Mouse (Mus musculus) erythroid progenitor cell, adult 5-6 weeks (primary cell): ENCODE data around the gene Rims3. TPM values are rescaled to one million over a fixed set of nuclear protein-coding genes. Genes with fewer than 3 reads are reported as not detected.
A peak's percentile ranks its signal among the peaks of the same experiment; 100 is the strongest.

Experiments
- ATAC-seq: replicated peaks from 2 replicates; pipeline ENCODE4 v1.8.0; 2016; ENCODE audit warnings: moderate number of reproducible peaks, mild to moderate bottlenecking, moderate TSS enrichment, inconsistent platforms; ENCODE audit not compliant: poor library complexity, low FRiP score, severe bottlenecking
- total RNA-seq, 2 experiments: library from RNA; stranded (forward) in 1 of 2; stranded (reverse) in 1 of 2; fragments of 150-400 nt in 1 of 2; fragments of 186-747, 209-891 nt in 1 of 2; gene quantifications; 2 replicates each; pipeline versions ENCODE4 v1.2.3 to v1.2.4; 2015 to 2017; ENCODE audit warnings: low replicate concordance in 2 of 2

The Rims3 gene
- total RNA-seq, 2 experiments from 2014 or later, result 1.7 TPM; not detected in 1

DNA sequence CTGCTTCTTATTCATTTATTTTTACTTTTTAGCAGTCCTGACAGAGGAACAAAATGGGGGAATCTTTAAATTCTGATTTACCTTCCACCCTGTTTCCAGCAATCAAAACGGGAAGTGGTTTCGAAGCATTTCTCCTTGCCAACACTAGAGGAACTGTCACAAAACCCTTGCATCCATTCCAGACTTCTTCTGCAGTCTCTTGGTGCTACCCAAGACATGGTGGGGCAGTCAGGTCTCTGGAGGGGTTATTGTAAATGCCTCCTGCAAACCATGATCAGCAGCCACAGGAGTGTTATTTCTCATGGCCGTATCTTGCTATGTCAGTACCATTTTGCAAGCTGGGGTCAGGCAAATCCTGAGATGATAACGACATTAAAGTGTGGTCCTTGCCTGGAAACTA is 9.5 kb upstream of the Rims3 start:
- 0 out of 2 replicates have a peak, but pooled peaks have one; percentile 30 for ATAC-seq

DNA sequence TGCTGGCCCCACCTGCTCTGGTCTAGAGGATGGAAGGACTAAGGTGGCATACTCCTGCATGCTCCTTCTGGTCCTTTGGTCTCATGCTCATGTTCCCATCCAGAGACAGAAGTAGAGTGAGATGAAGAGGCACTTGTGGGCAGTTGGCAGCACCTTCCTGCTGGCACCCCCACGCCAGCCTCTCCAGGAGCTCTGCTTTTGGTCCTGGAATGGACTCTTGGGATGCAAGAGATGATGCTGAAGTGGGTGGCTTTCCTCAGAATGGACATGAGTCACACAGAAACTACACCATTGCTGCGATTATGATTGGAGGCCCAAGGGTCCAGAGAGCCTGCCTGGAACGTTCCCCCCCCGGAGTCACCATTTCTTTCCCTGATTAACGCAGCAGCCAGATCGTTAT is 5.7 kb upstream of the Rims3 start:
- no peak for ATAC-seq

DNA sequence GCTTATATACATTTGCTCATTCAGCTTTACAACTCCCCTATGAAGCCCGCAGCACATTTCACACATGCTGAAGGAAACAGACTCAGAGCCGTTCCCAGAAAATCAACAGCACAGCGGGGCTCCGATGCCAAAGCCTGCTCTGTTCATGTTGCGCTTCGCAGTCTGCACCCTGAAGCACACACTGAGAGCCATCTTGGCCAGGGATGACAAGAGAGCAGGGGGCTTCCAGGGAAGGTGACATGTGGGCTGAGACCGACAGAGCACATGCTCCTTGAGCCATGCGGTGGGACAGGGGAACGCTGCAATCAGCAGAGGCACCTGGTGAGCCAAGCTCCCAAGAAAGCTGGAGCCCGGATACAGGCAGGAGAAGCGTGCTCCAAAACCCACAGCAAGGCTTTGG is 5.2 kb upstream of the Rims3 start:
- no peak for ATAC-seq

DNA sequence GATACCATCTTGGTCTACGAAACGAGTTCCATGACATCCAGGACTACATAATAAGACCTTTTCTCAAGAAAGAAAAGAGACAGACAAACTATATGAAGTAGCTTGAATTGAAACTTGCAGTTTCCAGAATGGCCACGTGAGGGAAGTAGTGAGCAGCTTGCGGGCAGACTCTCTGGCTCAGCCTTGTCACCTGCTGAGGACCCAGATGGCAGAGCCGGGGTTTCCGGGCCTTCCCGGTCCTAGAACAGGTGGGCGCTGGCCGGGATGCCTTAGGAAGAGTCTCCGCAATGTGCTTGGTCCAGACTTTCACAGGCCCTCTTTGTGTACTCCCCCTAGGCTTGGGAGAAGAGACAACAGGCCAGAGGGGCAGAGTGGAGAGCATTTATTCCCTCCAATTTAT is 3.7 kb upstream of the Rims3 start:
- peak; percentile 79 for ATAC-seq

DNA sequence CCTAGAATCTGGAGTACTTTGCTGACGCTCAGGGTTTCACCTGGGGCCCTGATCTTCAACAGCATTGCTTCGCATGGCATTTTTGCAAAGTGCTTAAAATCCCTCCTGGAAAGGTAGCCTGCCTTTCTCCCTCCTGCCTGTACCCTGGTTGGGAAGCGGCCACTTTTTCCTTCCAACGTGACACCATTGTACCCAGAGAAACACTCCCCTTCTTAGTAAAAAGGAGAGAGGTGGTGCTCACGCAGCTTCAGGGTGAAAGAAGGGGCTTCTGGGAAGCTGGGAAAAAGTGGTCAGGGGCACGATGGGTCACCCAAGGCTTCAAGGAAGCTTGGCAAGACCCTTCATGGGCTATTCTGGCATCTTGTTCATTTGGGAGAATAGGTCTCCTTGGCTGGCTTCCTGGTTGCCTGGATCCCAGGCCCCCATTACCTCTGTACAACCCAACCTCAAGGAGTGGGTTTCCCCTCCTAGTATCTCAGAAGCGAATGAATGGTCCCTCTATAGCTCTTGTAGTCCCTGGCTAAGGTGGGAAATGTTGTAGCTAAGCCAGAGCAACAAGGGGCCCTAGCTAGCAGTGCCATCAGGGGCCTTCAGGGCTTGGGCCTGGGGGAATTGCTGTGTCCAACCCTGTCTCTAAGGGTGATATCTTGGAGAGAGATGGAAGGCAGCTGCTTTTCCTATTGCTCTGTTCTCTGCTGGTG is 894 bp downstream of the Rims3 start:
- ATAC-seq, result no peak

DNA sequence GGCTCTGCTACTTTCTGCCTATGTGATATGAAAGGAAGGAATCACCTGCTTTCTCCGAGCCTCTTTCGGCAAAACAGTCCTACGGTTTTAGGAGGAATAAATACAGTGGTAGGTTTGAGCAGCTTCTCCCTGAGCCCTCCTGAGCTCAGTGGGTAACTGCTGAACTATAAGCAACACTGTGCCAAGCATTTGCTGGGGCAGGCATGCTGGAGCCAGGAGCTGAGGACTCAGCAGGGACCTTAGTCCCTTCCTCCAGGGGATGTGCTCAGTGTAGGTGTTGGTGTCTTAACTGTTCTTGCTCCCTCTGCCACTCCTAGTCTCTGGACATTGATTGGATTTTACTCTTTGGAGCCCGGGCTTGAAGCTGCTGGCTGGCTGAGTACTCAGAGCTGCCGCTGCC is 1.8 kb downstream of the Rims3 start:
- no peak for ATAC-seq

DNA sequence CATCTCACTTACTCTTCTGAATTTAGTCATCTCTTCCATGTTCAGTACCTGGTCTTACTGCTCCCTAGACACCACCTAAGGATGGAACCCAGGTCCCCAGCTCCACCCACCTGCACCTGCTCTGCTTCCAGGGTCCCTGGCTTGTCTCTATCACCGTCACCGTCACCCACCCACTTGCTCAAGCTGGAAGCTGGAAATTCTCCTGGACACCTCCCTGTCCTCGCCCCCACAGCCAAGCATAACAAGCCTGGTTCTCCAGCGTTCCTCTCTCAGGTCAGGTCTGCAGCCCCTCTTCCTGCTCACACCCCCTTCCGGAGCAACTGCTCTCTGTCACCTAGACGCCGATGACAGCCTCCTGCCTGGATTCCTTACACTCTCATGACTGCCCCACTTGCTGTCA is 5.2 kb downstream of the Rims3 start:
- no peak for ATAC-seq

DNA sequence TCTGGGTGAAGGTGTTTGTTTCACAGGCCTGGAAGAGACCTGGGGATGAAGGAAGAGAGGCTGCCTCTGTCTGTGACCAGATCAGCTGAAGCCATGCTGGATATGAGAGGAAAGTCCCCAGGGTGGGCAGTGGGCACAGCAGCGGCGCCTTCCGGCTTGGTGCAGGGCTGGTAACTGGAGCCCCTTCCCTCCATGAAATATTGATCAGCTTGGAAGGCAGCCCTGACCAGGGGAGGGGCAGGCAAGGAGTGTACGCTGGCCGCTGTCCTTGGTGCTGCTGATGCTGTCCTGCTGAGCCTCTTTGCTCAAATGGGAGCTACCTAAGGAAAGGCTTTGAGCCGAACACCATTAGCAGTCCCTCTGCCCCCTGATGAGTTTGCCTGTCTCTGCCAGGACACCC is 11.6 kb downstream of the Rims3 start:
- ATAC-seq, result 0 out of 2 replicates have a peak, but pooled peaks have one; percentile 26

DNA sequence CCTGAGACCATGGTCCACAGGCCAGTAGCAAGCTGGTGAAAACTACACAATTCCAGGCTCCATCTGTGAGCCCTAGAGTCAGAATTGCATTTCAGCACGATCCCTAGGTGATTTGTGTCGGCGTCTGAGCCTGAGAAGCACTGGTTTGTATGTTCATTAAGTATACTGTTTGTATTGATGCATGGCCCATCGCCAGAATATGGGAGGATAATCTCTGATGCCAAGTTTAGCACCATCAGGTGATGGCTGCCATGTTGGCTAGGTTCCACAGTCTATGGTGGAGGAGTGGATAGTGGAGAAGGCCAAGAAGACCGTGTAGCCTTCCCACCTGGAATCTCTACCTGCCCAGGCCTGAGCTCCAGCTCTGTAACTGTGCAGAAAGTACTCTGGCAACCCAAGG is 13.6 kb downstream of the Rims3 start:
- ATAC-seq, result no peak

DNA sequence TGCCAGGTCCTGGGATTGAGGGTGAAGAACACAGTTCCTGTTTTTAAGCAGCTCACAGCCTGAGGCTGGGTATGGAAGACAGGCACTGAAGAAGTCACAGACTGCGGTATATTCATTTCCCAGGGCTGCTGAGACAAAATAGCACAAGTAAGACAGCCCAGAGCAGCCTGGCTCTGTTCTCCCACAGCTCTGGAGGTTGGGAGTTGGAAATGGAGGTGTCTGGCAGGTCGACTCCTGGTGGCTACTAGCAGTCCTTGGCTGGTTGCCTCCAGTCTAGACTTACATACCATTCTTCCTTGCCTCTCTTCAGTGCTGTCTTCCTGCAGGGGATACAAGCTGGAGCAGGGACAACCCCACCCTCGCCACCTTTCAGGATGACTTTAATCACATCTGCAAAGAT is 14.4 kb downstream of the Rims3 start:
- ATAC-seq, result no peak

DNA sequence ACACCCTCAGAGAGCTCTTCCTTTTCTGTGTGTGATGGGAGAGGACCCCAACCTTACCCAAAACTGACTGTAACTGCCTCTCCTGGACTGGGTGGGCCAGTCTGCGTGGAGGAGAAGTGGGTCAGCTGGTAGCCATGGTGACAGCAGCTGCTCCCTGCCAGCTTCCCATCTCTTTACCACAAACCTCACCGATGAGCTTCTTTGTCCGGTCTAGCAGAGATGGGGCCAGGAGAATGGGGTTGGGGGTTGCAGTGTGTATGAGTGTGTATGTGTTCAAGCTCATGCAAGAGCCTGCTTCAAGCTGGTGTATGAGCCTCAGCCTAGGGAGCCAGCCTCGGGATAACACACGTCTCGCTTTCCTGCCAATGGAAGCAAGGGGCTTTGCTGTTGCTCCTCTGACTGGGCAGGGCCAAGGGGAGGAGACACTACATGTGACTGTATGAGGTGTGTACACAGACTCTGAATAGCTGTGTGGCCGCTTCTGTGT is 15.7 kb downstream of the Rims3 start:
- ATAC-seq, result no peak

DNA sequence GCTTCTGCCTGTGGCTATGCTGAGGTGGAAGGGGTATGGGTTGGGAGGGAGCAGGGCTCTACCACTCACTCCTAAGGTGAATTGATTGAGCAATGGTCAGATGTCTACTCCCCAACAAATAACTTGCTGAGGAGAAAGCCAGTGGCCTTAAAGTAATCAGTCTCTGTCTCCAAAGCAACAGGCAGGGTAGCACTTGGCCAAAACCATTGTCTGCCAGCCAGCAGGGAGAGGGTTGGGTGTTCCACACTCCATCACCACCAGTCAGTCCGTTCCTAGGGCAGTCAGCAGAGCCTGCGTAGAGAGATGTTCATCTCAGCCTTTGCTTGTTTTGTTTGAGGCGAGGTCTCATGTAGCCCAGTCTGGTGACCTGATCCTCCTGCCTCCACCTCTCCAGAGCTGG is 21.3 kb downstream of the Rims3 start:
- ATAC-seq, result no peak

DNA sequence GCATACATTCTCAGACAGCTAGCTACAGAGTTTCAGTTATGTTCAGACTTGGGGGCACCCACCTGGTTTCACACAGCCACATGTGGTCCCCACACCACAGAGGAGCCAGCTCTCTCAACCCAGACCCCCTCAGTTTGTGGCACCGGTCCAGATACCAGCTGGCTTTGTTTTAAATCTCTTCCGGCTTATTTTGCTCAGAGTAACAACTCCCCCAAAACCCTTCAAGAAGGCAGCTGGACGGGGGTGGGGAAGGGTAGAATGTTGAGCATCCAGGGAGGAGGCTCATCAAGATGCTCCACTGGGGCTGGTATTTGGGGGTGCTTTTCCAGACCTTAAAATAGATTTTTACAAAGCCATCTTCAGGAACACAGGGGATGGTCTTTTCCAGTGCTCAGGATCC is 24.1 kb downstream of the Rims3 start:
- ATAC-seq, result no peak

DNA sequence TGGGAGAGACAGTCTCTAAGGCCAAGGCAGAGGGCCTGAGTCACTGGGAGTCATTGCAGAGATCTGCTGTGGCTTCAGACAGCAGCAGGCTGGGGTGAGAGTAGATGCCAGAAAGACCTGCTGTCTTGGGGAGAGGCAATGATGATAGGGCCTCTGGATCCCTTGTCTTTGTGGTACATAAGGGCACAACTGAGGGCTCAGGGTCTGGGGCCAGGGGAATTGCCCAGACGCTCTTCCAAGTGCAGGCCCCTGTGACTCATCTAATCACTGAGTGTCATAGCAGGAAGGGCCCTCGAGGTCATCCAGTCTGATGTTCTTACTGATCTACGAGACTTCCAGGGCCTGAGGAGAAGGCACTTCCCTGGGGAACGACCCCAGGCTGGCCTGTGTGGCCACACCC is 24.8 kb downstream of the Rims3 start:
- no peak for ATAC-seq

DNA sequence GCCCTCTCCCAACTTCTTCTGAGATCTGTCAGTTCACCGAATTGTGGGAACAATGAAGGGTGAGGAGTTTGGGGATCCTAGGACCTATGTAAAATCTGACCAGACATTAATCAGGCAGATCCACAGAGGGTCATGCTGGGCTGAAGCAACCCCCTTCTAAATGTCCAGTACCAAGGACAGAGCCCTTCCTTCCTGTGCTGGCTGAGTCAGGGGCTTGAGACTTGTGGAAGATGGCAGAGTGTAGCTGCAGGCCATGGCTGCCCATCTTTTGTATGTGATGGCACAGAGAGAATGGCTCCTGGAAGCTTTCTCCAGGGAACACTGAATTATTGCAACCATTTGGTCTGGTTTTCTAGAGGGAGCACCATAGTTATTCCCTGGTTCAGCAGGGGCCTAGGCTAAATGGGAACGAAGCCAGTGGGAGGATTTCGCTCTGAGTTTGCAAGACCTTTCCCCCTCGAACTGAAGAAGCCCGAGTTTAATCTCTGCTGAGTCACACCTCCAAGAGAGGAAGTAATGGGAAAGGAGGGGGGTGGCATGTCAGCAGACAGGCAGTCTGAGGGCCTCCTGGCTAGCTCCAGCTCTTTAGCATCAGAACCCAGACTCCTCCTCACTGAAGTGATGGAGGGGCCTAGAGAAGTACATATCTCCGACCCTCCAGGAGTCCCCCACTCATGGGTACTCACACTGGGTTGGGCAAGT is 26.3 kb downstream of the Rims3 start:
- no peak for ATAC-seq

DNA sequence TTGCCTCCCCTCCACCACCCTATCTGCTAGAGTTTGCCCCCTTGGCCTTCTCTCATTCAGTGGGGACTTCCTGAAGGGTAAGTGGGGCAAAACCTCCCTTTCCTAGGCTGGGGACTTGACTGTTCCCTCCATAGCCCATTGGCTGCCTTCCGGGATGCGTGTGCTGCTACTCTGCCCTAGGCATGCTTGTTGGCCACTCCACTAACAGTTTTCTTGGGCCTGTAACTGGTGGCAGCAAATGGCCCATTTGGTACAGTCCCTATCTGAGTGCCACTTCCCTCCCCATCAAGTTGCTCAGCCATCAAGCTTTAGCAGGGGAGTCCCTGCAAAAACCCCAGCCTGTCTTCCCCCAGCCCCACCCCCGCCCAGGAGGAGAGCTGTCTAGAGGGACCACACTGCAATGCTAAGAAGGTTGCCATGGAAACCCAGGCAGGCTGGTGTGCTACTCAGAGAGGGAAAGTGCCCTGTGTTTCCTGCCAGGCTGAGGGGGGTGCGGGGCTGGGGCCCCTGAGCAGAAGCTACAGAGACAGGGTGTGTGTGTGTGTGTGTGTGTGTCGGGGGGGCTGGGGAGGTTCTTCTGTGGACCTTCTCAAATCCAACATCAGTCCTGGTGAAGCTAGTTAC is 27.5 kb downstream of the Rims3 start:
- ATAC-seq, result no peak

DNA sequence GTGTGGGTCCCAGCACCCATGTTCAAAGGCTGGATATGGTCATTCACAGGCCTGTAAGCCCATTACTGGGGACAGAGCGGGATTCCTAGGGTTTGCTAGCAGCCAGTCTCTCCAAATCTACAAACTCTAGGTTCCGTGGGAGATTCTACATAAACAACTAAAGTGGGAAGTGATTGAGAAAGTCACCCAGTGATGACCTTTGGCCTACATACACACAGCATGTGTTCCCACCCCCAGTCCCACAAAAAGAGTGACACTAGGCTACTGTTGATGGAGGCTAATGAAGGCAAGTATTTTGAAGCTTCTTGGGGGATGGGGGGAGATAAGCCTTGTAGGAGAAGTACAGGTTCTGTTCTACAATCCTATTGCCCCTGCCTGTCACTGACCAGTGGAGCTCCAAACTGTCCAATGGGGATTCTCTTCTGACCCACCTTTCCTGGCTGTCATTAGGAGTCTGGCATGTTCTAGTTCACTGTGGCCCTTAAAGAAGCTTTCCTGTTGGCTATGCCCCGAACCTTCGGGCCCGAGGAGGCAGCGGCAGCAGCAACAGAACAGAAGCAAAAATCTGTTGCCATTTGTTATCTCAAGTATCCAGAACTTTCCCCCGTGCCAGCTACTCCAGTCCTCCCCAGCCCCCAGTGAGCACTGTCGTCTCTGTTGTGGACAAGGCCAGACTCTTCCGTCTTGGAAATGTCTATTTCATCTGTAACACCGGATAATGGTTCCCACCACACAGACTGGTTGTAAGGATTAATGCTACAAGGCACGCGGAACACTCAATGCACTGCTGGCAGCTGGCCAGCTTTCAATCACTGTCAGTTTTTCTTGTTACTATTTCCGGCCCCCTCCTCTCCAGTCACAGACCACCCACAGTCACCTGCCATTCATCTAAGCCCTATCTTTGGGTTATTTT is 30.8 kb downstream of the Rims3 start:
- no peak for ATAC-seq

DNA sequence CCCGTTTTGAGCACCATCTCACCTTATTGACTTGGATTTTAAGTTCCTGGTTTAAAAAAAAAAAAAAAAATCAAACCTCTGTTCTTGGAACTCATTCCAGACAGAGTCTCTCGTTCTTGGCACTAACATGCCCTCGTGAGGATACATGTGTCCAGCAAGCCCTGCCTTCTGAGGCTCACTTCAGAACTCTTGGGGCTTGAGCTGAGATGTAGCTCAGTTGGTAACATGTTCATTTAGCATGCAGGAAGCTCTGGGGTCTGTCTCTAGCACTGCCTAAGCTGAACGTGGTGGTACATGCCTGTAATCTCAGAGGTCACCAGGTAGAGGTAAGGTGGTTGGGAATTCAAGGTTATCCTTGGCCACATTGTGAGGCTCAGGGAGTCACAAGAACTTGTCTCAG is 31.5 kb downstream of the Rims3 start:
- ATAC-seq, result no peak

DNA sequence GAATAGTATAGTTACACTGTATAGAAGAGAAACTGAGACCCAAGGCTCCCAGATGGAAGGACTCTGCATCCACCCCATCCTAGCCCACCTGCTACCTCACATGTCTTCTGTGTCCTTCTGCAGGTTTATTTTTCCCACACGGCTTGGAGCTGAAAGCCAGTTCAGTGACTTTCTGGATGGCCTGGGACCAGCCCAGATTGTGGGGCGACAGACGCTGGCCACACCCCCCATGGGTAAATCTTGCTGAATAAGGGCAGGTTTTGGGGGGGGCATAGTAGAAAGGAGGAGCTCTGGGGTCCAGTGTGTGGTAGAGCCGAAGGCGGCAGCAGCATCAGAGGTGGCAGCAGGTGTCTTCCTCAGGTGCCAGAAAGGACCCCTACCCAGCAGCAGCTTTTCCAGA is 32.2 kb downstream of the Rims3 start:
- no peak for ATAC-seq
